Mouse (Mus musculus) B cell, adult 2 months (primary cell): ENCODE results near the gene Med10.

Experiments
- DNase-seq, 2 experiments: peaks; one replicate each; pipeline ENCODE4 v3.0.0; 2022

The Med10 gene

GRCm38 (mm10) chr13:69802095-69802494 lies at the start of gene Med10:
Med10 (plus strand) TSS chr13:69802395.
- no peak for DNase-seq

GRCm38 (mm10) chr13:69752875-69753274 lies 49.3 kb upstream of the Med10 start:
- DNase-seq = no peak

GRCm38 (mm10) chr13:69758979-69759378 lies 43.2 kb upstream of the Med10 start:
- DNase-seq = no peak

GRCm38 (mm10) chr13:69761393-69761792 lies 40.8 kb upstream of the Med10 start:
- DNase-seq = no peak

GRCm38 (mm10) chr13:69764646-69765045 lies 37.5 kb upstream of the Med10 start:
- DNase-seq = no peak

- no peak for DNase-seq
These were observed 34.0 kb upstream of the Med10 start for GRCm38 (mm10) chr13:69768152-69768551.

- no peak for DNase-seq
These were observed 31.4 kb upstream of the Med10 start for GRCm38 (mm10) chr13:69770538-69771456.

- DNase-seq = no peak
These were observed 29.8 kb upstream of the Med10 start for GRCm38 (mm10) chr13:69772358-69772757.

GRCm38 (mm10) chr13:69778221-69778620 lies 24.0 kb upstream of the Med10 start:
- DNase-seq = no peak

- peak in 1 of 2 experiments; percentile 7 for DNase-seq
These were observed 13.5 kb upstream of the Med10 start for GRCm38 (mm10) chr13:69788704-69789103.

- no peak for DNase-seq
These were observed 10.4 kb upstream of the Med10 start for GRCm38 (mm10) chr13:69791814-69792213.

GRCm38 (mm10) chr13:69792541-69793009 lies 9.6 kb upstream of the Med10 start:
- no peak for DNase-seq

GRCm38 (mm10) chr13:69794808-69795207 lies 7.4 kb upstream of the Med10 start:
- no peak for DNase-seq

- DNase-seq = peak; percentile 89 to 90
These were observed 7.8 kb downstream of the Med10 start for GRCm38 (mm10) chr13:69809681-69810611.

- DNase-seq = no peak
These were observed 8.9 kb downstream of the Med10 start for GRCm38 (mm10) chr13:69810936-69811680.

- DNase-seq = no peak
These were observed 11.7 kb downstream of the Med10 start for GRCm38 (mm10) chr13:69813870-69814269.

GRCm38 (mm10) chr13:69818306-69818705 lies 16.1 kb downstream of the Med10 start:
- no peak for DNase-seq

- DNase-seq = no peak
These were observed 19.1 kb downstream of the Med10 start for GRCm38 (mm10) chr13:69821169-69821822.

- DNase-seq = no peak
These were observed 21.9 kb downstream of the Med10 start for GRCm38 (mm10) chr13:69823920-69824637.

GRCm38 (mm10) chr13:69825396-69826095 lies 23.4 kb downstream of the Med10 start:
- DNase-seq = no peak

- DNase-seq = no peak
These were observed 28.4 kb downstream of the Med10 start for GRCm38 (mm10) chr13:69830606-69831005.
